Mouse (Mus musculus) heart, postnatal 0 days (tissue): ENCODE measurements around the gene Ehmt2. TPM values are rescaled to one million over a fixed set of nuclear protein-coding genes. Genes with fewer than 3 reads are reported as not detected.

Experiments
- ATAC-seq: fragments of 200-750 bp; cut with Nextera tagmentation; 2 replicates; pipeline ENCODE4 v1.8.0; 2017; ENCODE audit warnings: low read depth, moderate number of reproducible peaks, moderate library complexity; ENCODE audit not compliant: insufficient read depth
- DNase-seq: peaks from one replicate; pipeline ENCODE4 v3.0.0-alpha.2; 2016; ENCODE audit warnings: low spot score
- H3K27ac ChIP-seq: fragments of 300-500 bp; sonication (generic); 2 replicates; pipeline ENCODE4 v1.5.1; 2014; ENCODE audit warnings: low read depth, mild to moderate bottlenecking
- H3K27me3 ChIP-seq: fragments of 300-500 bp; sonication (generic); 2 replicates; pipeline ENCODE4 v1.6.1; 2014; ENCODE audit warnings: low read length, mixed read lengths; ENCODE audit not compliant: control insufficient read depth, insufficient read depth
- H3K36me3 ChIP-seq: fragments of 300-500 bp; sonication (generic); replicated peaks from 2 replicates; pipeline ENCODE4 v1.6.1; 2014; ENCODE audit warnings: low read length, mixed read lengths; ENCODE audit not compliant: control insufficient read depth, insufficient read depth
- H3K4me1 ChIP-seq: fragments of 300-500 bp; sonication (generic); 2 replicates; pipeline ENCODE4 v1.6.1; 2014; ENCODE audit warnings: antibody characterized with exemption; ENCODE audit not compliant: control insufficient read depth, insufficient read depth
- H3K4me2 ChIP-seq: fragments of 300-500 bp; sonication (generic); 2 replicates; pipeline ENCODE4 v1.6.1; 2014; ENCODE audit warnings: low read depth, mild to moderate bottlenecking, low read length, moderate library complexity
- H3K4me3 ChIP-seq: fragments of 300-500 bp; sonication (generic); 2 replicates; pipeline ENCODE4 v1.5.1; 2014; ENCODE audit warnings: low read depth, low read length
- H3K9ac ChIP-seq: fragments of 300-500 bp; sonication (generic); replicated peaks from 2 replicates; pipeline ENCODE4 v1.6.1; 2014; ENCODE audit warnings: low read depth, low read length, mixed read lengths
- H3K9me3 ChIP-seq: fragments of 300-500 bp; sonication (generic); replicated peaks from 2 replicates; pipeline ENCODE4 v1.6.1; 2016; ENCODE audit warnings: low read length; ENCODE audit not compliant: control insufficient read depth
- CTCF ChIP-seq: IDR thresholded peaks from 2 replicates; pipeline ENCODE4 v1.5.1; 2016; ENCODE audit warnings: antibody characterized with exemption, control low read depth, low read depth
- EP300 ChIP-seq: IDR thresholded peaks from 2 replicates; pipeline ENCODE4 v1.6.1; 2016; ENCODE audit warnings: antibody characterized with exemption, low read depth
- WGBS: fragments of 180-500 bp; shearing (Covaris S2); extraction: QIAGEN DNeasy Blood & Tissue Kit; methylation state at CpG from one replicate; pipeline ENCODE4 v1.1.7; 2014; 5-methylcytosine and 5-hydroxymethylcytosine counted together
- polyA plus RNA-seq: library from polyadenylated mRNA; unstranded; fragments of >200 nt; fragmentation: Nextera tagmentation; extraction: Ambion mirVana; gene quantifications from 2 replicates; pipeline ENCODE4 v1.2.1, GENCODE M21; 2015
- total RNA-seq: library from RNA; depleted of rRNA; stranded (reverse); fragments of >200 nt; gene quantifications from 2 replicates; pipeline ENCODE4 v1.2.3, GENCODE M21; 2014; ENCODE audit warnings: low replicate concordance

Ehmt2 gene
- total and polyA plus RNA-seq, 2 experiments from 2014 or later: 17.6 to 80.3 TPM

DNA sequence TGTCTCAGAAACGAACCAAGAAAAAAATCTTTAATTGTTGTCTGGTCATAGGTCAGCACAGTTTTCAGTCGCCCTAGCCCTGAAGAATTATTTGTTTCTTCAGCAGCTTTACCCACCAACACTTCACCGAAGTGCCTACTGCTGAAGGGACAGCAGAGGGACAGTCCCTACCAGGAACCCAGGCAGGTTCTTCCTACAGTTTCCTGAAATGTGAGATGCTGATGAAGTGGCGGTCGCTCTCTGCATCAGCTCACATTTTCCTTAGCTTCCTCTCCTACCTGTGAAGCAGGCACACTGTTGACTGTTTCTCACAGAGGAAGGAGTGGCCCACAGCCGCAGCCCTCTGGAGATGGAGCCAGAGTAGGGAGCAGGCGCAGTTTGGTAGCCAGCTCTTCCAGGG is 32.3 kb upstream of the Ehmt2 start:
- Histone ChIP-seq H3K9ac (no peak overlapping the region), H3K36me3 (no peaks in the 10 kb centered on the region), H3K4me3 (no peak overlapping the region), H3K9me3 (no peaks in the 10 kb centered on the region), H3K4me2 (no peak overlapping the region), H3K27ac (no peak overlapping the region), H3K27me3 (no peaks in the 10 kb centered on the region), H3K4me1 (no peaks in the 10 kb centered on the region)
- DNase-seq: no peak
- no peak for ATAC-seq
- 54% methylated on average over 7 of the region's 7 CpGs for WGBS
- no peak for TF ChIP-seq EP300
- TF ChIP-seq CTCF: no peak

DNA sequence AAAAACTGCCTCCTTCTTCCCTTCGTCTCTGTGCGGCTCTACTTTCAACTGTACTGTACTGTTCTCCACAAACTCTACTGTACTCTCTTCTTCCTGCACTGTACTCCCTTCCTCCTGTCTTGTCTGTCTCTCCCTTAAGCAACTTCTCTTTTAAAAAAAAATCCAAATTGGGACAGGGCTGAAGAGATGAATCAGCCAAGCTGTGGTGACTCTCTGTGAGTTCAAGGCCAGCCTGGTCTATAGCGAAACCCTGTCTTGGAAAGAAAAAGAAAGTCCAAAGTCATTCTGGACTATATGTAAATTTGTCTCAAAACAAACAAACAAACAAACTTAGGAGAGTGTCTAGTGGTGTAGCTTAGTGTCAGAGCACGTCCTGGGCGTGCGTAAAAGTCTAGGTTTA is 23.9 kb upstream of the Ehmt2 start:
- no peak overlapping the region for H3K9ac ChIP-seq
- no peaks in the 10 kb centered on the region for H3K4me1 ChIP-seq
- H3K4me2 ChIP-seq: no peak overlapping the region
- no peaks in the 10 kb centered on the region for H3K9me3 ChIP-seq
- no peaks in the 10 kb centered on the region for H3K36me3 ChIP-seq
- H3K27ac ChIP-seq: no peak overlapping the region
- no peak for ATAC-seq
- 0 out of 2 replicates have a peak, but pooled peaks cover 3% of the 10 kb centered on the region for H3K27me3 ChIP-seq
- H3K4me3 ChIP-seq: no peak overlapping the region
- 94% methylated on average over 6 of the region's 6 CpGs for WGBS
- no peak for TF ChIP-seq EP300
- TF ChIP-seq CTCF: no peak
- DNase-seq: no peak

DNA sequence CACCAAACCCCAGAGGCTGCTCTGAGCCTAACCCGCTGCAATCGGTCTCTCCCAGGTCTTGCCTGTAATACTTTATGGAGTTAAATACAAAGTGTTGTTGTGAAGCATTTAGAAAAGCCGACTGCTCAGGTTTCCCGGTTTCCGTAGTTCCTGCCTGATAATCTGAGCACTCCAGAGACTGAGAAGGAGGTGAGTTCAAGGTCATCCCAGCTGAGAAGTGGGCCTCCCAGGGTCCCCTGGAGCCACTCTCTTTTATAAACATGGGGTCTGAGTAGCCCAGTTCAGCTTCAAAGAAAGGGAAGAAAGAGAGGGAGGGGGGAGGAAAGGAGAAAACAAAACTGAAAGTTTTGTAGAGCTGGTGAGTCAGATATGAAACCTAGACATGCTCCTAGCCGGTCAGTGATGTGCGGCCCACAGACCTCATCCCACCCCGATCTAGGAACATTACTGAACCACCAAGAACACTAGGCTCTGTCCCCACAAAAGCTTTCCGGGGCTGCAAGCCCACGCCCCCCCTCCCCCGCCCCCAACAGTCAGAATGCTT is 18.9 kb upstream of the Ehmt2 start, which contains the start of gene Zbtb12:
Zbtb12 (plus strand) TSS at position 148 of the 544 bp plus-strand sequence.
- 51% methylated on average over 11 of the region's 11 CpGs for WGBS

DNA sequence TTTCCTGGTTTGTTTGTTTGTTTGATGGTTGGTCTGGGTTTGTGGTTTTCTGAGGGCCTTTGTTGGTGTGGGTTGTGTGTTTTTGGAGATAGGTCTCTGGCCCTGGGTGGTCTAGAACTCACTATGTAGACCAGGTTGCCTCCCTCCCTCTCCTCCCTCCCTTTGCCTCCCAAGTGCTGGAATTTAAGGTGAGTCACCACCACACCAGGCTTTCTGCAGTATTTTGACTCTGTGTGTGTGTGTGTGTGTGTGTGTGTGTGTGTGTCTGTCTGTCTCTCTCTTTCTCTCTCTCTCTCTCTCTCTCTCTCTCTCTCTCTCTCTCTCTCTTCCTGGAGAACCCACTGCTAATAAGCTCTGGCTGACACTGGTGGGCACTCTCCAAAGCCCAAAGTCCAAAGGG is 17.1 kb upstream of the Ehmt2 start:
- no peak for ATAC-seq
- Histone ChIP-seq H3K4me3 (no peak overlapping the region), H3K9me3 (no peaks in the 10 kb centered on the region), H3K27me3 (no peaks in the 10 kb centered on the region), H3K4me2 (no peak overlapping the region), H3K36me3 (no peaks in the 10 kb centered on the region), H3K9ac (no peak overlapping the region), H3K27ac (no peak overlapping the region), H3K4me1 (no peaks in the 10 kb centered on the region)
- no peak for TF ChIP-seq EP300
- TF ChIP-seq CTCF: no peak
- no peak for DNase-seq

More for the DNA sequence above, 18.9 kb upstream of the Ehmt2 start, which contains the start of gene Zbtb12:
- no peak within 1 kb of the TSS for H3K27ac ChIP-seq
- ATAC-seq (no peak), DNase-seq (no peak)
- TF ChIP-seq CTCF: no peak
- TF ChIP-seq EP300: no peak
- no peak within 1 kb of the TSS for H3K4me2 ChIP-seq
- no peaks in the 10 kb centered on the region for H3K27me3 ChIP-seq
- H3K36me3 ChIP-seq: no peaks in the 10 kb centered on the region
- H3K4me3 ChIP-seq: no peak within 1 kb of the TSS
- no peaks in the 10 kb centered on the region for H3K9me3 ChIP-seq
- no peaks in the 10 kb centered on the region for H3K4me1 ChIP-seq
- no peak within 1 kb of the TSS for H3K9ac ChIP-seq

DNA sequence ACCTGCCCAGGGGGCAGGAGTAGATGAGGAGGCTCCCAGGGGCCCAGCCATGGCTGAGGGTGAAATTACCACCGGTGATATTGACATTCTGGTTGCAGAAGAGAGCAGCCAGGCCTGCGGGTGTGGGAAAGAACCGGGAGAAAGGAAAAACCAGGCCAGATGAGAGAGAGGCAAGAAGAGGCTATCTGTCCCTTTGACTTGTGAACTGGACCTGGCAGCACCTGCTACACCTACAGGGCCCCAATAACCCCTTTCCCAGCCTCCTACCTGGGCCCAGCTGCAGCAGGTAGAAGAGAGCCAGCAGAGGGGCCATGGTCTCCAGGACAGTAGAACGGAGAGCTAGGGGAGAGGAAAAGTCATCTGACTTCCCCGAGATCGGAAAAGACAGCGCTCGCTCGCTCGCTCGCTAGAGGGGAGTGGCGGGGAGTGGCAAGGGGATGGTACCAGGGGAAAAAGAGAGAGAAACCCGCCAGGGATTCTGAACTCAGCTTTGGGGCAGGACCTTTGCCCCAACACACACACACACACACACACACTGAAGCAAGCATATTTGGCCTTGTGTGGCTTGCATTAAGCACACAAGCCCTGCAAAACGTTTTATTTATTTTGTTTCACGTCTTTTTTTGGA is 16.5 kb upstream of the Ehmt2 start, which contains the start of gene Gm20547:
Gm20547 (minus strand) TSS at position 360 of the 628 bp plus-strand sequence.
- Histone ChIP-seq H3K4me2 (peak within 1 kb of the TSS; percentile 38), H3K9ac (no peak within 1 kb of the TSS), H3K27me3 (no peaks in the 10 kb centered on the region), H3K9me3 (no peaks in the 10 kb centered on the region), H3K36me3 (no peaks in the 10 kb centered on the region), H3K4me1 (no peaks in the 10 kb centered on the region), H3K4me3 (no peak within 1 kb of the TSS), H3K27ac (no peak within 1 kb of the TSS)
- DNase-seq (no peak), ATAC-seq (no peak)
- whole genome bisulfite sequencing: 12% methylated on average over 15 of the region's 15 CpGs
- TF ChIP-seq CTCF (no peak), EP300 (no peak)
